Mouse (Mus musculus): ENCODE measurements around the gene Gp1bb. TPM values are rescaled to one million over a fixed set of nuclear protein-coding genes. Genes with fewer than 3 reads are reported as not detected.

Gp1bb gene
- total RNA-seq, 2 experiments from 2014 or later = 1.7 TPM; not detected in 1

DNA sequence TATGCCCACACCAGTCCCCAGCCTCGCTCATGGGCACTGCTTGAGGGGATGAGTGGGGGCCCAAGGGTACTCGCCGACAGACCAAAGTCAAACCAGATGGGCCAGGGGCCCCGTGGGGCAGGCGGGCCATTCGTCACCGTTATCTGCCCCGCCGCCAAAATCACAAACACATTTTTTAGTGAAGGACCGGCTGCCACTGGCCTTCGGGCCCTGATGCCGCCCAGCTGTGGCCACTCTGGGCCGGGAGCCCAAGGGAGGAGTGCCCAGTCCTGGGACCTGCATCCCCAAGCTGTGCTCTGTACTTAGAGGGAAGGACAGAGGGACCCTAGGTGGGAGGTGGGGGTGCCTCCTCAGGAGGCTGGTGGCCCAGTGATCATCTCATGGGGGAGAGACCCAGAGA is 10.5 kb downstream of the Gp1bb start:
- ATAC-seq (replicated peaks; ENCODE audit: low FRiP score, poor library complexity, severe bottlenecking) = no peak

DNA sequence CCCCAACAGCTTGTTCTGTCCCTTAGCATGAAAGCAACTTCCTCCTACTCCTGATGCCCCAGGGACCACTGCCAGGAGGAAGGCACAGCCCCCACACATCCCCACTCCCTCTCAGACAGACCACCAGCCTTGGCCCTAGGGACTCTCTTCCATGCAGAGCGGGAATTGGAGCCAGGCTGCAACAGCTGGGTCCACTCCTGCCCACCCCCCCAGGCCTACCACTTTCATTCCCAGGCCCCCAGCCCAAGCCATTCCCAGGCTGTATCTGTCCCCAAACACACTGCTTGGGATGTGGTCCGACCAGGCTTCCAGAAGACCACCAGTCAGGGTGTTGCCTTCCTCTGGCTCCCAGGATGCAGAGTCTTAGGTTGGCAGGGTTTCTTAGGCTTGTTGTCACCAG is 13.1 kb downstream of the Gp1bb start:
- no peak for ATAC-seq (replicated peaks; ENCODE audit: low FRiP score, poor library complexity, severe bottlenecking)

DNA sequence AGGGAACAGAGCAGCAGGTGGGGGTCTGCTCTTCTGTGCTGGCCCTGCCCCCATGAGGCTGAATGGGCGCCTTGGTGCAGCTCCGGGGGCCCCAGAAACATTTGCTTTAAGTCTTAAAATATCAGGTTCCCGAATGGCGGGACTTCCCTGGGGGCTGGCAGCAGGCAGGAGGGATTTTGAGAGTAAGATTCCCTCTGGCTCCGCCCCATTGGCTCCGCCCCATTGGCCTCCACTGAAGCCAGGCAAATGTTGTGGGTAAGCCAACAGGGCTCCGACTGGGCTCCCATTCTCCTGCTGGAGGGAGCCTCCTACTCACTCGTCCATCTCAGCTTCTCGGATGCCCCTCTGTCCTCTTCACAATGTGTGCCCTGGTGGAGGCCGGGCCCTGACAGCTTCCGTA is 14.0 kb downstream of the Gp1bb start:
- no peak for ATAC-seq (replicated peaks; ENCODE audit: low FRiP score, poor library complexity, severe bottlenecking)

DNA sequence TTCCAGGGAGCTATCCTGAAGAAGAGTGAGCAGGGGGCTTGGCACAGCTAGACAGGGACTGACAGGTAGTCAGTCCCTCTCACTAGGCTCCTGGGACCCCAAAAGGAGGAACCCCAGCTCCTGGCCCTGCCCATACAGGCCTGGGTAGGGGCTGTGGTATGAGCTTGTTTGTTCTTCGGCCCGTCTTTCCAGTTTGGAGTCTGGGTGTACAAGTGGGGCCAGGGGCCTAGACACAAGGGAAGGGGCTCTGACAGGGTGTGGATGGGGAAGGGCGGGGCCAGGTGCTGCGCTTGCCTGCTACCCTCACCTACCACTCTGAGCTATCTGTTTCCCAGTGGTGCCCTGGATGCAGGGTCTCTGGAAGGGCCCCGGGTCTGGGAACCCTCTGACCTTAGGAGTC is 16.5 kb downstream of the Gp1bb start:
- ATAC-seq (replicated peaks; ENCODE audit: low FRiP score, poor library complexity, severe bottlenecking) = no peak

DNA sequence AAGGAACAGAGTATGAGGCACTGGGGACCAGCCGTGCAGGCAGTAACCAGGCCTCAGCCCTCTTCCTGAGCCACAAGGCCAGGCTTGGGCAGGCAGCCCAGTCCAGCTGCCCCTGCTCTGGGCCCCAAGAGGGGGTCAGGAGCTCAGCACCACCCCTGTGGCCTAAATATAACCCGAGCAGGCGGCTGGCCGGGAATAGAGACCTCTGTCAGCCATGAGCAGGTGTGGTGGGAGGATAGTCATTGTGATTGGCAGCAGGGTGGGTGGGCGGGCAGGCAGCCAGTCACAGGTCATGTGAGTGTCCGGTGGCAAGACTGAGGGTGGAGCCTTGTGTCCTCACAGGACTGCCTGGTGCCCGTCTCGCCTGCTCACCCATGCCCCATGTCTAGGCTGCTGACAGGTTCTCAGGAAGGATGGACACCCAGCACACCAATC is 17.9 kb downstream of the Gp1bb start:
- no peak for ATAC-seq (replicated peaks; ENCODE audit: low FRiP score, poor library complexity, severe bottlenecking)

DNA sequence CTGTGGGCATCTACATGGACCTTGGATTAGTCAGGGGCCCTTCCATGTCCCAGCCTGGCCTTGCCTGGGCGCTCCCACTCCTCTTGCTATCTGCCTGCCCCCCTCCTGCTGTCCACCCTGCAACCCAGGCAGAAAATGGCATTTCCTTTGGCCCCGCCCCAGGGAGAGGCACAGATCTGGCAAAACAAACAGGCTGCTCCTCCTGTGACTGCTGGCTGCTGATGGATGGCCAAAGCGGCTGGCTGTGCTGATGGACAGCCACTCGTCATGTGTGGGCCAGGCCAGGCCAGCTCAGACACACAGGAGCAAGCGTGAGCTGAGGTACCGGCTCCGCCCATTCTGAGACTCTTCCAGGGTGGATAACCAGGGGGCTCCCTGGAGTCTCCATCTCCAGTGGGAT is 20.8 kb downstream of the Gp1bb start:
- ATAC-seq (replicated peaks; ENCODE audit: low FRiP score, poor library complexity, severe bottlenecking) = no peak

DNA sequence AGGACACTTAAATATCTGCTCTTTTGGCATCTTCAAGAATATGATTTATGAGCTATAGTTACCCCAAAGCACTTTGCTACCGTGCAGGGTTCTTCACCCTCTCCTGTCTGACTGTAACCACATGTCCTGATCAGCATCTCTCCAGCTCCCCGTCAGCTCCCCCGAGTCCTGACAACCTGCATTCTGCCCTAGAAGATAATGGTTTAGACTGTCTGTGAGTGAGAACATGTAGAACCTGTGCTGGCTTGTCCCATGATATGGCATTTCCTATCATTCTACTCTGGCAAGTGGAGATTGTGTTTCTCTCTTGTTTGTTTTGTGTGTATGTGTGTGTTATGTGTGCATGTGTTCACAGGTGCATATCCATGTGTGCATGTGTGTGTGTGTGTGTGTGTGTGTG is 24.2 kb downstream of the Gp1bb start:
- no peak for ATAC-seq (replicated peaks; ENCODE audit: low FRiP score, poor library complexity, severe bottlenecking)

DNA sequence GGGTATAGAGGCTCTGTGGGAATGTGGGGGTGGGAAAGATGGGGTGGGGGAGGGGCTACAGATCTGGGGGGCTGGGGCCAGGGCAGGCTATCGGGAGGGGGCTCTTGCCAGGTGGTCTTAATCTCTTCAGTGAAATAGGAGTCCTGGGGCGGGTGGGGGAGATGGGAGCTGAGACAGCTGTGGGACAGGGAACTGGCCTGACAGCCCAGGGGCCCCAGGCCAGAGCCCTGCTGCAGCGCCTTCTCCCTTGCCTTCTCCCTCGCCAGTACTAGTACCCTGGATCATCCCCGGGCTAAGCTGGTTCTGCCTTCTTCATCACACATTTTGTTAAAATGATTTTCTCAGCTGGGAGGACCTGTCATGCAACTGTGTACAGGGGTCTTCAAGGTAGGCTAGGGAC is 25.9 kb downstream of the Gp1bb start:
- ATAC-seq (replicated peaks; ENCODE audit: low FRiP score, poor library complexity, severe bottlenecking) = no peak

DNA sequence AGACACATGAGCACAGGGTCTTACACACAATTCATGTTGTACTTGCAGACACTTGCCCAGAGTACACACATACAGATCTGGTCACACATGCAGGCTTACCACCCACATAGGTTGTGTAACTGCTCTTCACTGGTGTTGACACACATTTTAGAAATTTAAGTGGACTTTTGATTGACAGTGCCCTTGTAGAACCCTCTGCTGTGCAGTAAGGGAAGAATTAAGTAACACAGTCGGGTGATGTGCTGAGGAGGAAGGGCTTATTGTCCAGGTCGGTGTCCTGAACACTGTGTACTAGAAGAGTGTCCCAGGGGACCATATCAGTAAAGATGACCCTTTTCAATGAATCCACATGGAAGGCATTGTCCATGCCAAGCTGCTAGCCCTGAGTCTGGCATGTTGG is 28.3 kb downstream of the Gp1bb start:
- ATAC-seq (replicated peaks; ENCODE audit: low FRiP score, poor library complexity, severe bottlenecking) = no peak

DNA sequence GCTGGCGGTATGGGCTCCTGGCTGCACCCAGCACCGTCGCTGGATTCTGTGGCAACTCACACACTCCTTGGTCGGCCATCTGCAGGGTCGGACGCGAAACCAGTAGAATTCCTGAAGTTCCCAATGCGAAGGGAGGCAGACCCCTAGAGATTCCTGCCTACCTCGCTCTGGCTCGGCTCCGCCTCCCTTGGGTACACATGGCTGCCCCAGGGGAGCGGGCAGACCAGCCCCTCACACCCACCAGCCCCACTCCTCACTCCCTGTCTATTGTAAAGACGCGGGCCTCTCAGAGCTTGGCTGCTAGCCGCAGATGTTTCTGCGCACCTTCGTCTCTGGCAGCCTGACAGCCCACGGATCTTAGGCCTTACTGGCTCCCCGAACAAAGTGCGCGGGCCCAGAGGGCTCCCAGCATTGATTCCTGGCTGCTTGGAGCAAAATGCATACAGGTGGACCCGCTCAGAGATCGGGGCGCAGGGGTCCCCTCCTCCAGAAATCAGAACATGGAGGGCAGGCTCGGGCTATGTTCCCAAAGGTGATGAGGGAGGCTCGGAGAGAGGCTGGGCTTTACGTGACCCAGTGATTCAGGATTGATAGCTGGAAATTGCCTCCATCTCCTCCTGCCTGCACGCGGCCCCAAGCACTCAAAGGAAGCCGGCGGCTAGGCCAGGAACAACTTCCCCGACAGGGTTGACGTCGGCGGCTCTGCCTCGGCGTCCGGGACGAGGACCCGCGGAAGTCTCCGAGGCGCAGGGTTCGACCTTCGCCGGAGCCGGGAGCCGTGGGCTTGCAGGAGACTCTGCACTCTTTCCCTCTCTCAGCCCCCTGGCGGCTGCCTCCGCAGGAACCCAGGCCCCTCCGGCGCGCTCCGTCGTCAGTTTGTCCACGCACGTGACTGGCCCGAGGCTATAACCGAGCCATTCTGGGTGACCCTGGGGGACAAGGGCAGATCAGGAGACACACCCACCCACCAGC is 30.9 kb downstream of the Gp1bb start:
- no peak for ATAC-seq (replicated peaks; ENCODE audit: low FRiP score, poor library complexity, severe bottlenecking)

DNA sequence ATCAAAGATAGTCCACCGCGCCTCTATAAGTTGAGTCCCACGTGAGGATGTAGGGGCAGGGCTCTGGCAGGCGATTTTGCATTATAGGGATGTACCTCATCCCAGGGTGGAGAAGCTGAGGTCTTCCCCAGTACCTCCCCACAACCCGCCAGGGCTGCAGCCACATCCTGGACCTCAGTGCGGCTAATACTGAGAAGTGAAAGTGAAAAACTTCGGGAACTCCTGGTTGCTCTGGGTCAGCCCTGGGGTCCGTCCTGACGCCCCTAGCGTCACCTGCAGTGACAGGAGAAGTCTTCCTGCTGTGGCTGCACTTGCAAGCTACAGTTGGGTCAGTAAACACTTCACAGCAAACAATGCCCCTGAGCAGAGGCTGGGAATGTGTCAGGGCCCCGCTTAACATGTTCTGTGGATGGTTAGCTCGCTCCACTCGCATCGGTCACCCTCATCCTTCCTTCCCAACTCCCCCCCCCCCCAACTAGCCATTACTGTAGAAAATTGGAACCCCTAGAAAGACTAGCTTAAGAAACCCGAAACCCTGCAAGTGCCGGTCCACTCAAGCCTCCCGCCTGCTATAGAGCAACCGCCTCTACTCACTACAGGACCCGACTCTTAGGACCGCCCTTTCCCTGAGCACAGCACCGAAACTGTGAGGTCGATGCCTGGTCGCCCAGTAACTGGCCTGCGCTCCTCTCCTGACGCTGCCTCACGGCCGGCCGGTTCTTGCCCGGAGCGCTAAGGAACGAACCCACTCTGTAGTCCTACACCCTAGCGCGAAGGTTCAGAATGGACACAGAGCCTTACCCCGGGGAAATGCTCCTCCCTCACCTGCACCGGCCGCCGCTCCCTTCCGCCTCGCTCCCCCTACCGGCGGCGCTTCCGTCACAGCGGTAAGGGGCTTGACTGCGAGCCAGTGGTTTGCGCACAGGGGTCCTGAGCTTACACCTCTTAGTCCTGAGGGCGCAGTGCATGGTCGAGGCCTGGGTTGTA is 32.1 kb downstream of the Gp1bb start, which contains the start of gene Tbx1:
Gene Tbx1, minus strand, starts transcription at position 868 of the 987 bp plus-strand sequence.
- ATAC-seq (replicated peaks; ENCODE audit: low FRiP score, poor library complexity, severe bottlenecking) = no peak

DNA sequence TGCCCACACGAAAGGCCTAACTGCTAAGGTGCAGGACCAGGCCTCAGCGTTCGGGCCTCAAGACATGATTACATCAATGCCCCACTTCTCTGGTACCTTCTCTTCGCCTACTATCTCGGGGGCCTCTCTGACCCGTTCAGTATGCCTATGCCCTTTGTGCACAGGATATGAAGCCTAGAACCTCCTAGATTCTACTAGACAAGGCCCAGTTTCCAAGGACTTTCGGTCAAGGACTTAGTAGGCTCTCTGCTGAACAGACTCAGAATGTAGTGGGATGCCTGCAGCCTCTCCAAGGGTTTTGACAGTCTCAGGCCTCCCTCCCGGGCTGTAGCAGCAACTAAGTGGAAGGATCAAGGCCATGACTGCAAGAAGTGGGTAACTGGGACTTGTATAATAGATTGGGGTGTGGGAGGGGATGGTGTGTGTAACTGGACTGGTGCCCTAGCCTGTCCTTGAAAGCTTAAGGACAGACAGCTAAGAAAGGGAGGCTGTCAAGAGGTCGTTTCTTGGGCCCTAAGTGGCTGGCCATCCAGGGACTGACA is 33.1 kb downstream of the Gp1bb start:
- ATAC-seq (replicated peaks; ENCODE audit: low FRiP score, poor library complexity, severe bottlenecking) = no peak

DNA sequence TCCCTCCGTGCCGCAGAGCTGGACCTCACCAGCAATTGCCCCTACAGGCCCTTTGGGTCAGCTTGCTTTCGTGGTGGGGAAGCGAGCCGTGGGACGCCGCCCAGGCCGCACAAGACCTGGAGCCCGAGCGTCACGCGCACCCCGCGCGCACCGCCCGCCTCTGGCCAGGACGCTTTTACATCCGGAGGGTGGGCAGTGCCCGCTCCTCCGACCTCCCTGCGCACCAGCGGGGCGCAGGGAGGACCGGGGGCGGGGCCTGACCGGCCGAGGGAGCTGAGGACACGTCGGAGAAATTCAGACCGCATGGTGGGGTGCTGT is 33.5 kb downstream of the Gp1bb start:
- ATAC-seq (replicated peaks; ENCODE audit: low FRiP score, poor library complexity, severe bottlenecking) = no peak

DNA sequence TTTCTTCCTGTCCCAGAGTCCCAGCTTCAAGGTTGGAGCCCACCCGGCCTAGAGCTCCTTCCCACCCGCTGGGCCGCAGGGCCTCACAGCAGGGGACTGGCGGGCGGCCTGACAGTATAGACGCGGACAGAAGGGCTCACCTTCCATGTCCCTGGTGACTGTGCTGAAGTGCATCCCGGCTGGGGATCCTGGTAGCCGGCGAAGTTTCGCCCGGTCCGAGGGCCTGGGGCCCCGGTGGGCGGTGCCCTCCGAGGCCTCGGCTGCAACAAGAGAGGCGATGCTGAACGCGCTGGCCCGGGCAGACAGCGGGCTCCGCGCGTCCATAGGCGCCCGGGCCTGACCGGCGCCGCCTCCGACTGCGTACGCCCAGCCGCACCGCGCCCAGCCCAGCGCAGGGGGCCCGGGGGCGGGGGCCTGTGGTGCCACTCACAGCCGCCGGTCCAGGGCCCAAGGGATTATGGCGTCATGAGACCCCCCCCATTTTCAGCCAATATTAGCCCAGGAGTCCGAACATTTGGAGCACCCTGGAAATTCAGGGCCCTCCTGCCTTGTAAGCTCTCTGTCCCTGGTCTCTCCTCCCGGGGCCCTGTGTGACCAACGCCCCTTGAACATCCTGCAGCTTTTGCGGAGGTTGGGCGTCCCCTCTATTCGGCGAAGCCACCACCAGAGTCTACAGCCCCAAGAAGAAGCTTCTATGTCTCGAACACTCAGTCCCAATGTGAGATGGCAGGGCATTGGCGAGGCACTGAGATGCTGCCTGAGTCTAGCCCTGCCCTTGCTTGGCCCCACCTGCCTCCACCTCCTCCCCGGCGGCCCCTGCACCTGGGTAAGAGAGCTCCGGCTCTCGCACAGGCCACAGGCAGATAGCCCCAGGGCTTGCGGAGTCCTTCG is 34.1 kb downstream of the Gp1bb start:
- ATAC-seq (replicated peaks; ENCODE audit: low FRiP score, poor library complexity, severe bottlenecking) = no peak

DNA sequence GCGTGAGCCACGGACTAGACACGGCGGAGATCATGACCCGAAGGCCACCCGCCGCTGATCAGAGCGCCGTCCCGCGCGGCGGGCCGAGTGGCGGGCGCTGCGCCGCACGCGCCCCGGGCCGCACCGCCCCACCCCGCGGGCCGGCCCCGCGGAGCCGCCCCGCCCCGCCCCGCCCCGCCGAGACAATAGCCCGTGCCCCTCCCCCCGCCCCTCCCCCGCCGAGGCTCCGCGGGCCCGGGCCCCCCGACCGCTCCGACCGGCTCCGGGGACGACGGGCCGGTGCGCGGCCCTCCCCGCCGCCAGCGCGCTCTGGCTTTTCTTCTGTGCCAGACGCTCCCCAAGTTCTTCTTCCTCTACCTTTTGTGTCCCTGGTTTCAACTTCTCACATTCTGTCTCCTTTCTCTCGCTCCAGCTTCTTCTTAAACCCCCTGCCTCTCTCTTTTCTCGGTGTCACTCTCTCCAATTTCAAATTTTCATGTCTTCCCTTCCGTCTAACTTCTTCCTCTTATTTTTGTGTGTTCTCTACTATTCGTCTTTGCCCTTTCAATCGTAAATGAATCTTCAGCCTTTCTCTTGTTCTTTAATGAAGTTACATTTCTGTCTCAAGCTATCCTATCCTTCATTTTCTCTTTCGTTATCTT is 35.2 kb downstream of the Gp1bb start:
- ATAC-seq (replicated peaks; ENCODE audit: low FRiP score, poor library complexity, severe bottlenecking) = no peak

DNA sequence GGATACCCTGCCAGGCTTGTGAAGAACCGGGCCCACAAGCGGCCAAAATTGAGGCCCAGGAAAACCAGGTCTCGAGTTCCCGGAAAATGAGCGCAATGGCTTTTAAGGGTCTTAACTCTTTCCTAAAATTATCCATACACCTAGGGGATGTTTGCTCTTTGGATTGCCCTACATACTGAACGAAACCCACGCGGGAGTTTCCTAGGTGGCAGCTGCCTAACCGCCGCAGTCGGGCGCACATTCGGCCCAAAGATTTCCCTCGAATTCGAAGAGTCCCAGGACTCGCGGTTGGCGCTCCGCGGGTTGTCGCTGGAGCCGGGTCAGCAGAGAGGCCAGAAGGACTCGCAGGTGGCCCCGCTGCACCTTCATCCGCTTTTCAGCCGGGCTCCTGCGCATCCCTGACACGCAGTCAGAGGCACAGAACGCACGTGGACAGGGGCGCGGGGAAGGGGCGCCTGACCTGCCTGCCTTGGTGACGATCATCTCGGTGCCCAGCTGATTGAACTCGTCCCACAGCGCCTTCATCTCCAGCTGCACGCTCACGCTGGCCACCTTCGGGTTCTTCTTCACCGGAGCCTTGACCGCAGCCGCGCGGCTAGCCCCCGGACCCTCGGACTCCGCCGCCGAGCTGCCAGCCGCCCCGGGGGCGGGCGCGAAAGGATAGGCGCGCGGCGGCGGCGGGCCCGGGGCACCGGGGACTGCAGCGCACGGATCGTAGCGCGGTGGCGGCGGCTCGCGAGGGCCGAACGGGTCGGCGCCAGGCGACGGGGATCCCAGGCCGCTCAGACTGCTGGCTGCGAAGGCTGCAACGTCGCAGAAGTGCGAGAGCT is 35.9 kb downstream of the Gp1bb start:
- no peak for ATAC-seq (replicated peaks; ENCODE audit: low FRiP score, poor library complexity, severe bottlenecking)

DNA sequence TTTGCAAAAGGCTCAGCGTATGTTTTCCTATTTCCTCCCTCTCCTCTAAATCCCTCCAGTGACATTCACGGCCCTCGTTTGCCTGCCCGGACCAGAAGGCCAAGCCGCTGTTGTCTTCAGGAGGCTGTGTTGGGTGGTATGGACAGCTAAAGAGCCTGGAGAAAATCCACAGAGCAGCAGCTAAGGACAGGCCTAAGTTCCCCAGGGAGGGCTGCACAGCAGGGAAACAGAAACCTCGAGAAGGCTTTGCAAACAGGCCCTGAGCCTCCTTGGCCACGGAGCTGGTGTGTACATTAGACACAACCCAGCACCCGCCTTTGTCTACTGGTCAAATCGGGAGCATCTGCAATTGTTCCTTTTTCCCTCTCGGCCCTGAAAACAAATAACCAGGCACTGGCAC is 36.5 kb downstream of the Gp1bb start:
- ATAC-seq (replicated peaks; ENCODE audit: low FRiP score, poor library complexity, severe bottlenecking) = no peak

DNA sequence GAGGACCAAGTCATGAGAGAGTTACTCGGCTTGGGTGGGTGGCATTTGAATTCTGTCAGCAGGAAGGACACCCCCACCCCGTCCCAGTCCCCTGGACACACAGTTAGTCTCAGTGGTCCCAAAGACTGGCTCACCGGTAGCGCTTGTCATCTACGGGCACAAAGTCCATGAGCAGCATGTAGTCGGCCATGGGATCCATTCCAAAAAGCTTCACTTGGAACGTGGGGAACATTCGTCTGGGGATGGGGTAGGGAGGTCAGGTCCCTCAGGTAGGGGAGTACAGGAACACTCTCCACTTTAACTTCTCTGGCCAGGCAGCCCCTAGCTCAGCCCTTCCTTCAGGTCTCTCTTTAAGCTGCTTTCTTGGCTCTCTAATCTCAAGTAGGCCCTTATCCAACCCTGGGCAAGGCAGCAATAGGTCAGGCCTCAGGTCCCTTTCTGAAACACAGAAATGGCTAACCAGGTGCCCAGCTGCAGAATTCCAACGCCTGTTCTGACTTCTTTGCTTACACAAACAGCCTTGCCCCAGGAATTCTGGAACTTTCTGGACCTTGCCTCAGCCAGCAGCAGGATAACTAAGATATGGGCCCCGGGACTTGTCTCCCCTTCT is 37.2 kb downstream of the Gp1bb start:
- ATAC-seq (replicated peaks; ENCODE audit: low FRiP score, poor library complexity, severe bottlenecking) = no peak
